Mouse (Mus musculus) subcutaneous adipose tissue, adult 2 months (tissue): ENCODE results near the gene Gm8271. TPM values are rescaled to one million over a fixed set of nuclear protein-coding genes. Genes with fewer than 3 reads are reported as not detected.

ENCODE experiments used
- polyA plus RNA-seq: library from polyadenylated mRNA; depleted of rRNA; stranded (reverse); fragments of >200 nt; gene quantifications from 2 replicates; pipeline ENCODE4 v1.2.3, GENCODE M21; 2012; ENCODE audit warnings: low replicate concordance; rRNA removed

Gene Gm8271
- not detected in 2 replicates for polyA plus RNA-seq

GRCm38 (mm10) chr14:5185493-5185892 is at the start of gene Gm8271:
Gm8271 (plus strand) TSS chr14:5185793.

GRCm38 (mm10) chr14:5164235-5164634 is 21.4 kb upstream of the Gm8271 start, which contains the start of gene Gm3317:
Gm3317 (plus strand) TSS chr14:5164535.

Other genes with a start within 250 kb of the Gm8271 start
- gene Gm8297, start 201.9 kb upstream of the Gm8271 start, polyA plus RNA-seq: not detected in 2 replicates
- not detected in 2 replicates for gene Gm3298, start 169.9 kb upstream of the Gm8271 start, polyA plus RNA-seq
- not detected in 2 replicates for gene 4930555G01Rik, start 135.2 kb upstream of the Gm8271 start, polyA plus RNA-seq
- 0.75 TPM in 1 of 2 replicates, not detected in the other for gene Gm8281, start 114.8 kb upstream of the Gm8271 start, polyA plus RNA-seq
- not detected in 2 replicates for gene Gm8279, start 54.3 kb upstream of the Gm8271 start, polyA plus RNA-seq
- gene Gm3317, start 21.3 kb upstream of the Gm8271 start, polyA plus RNA-seq: not detected in 2 replicates
- not detected in 2 replicates for gene Gm3526, start 74.8 kb downstream of the Gm8271 start, polyA plus RNA-seq
- not detected in 2 replicates for gene Gm3542, start 149.1 kb downstream of the Gm8271 start, polyA plus RNA-seq
- 0.09 and 0.28 TPM in 2 replicates for gene Gm3500, start 203.3 kb downstream of the Gm8271 start, polyA plus RNA-seq